Mouse (Mus musculus) C2C12 (cell line): ENCODE results near the gene Akr1b10. TPM values are rescaled to one million over a fixed set of nuclear protein-coding genes. Genes with fewer than 3 reads are reported as not detected.
A peak's percentile ranks its signal among the peaks of the same experiment; 100 is the strongest.
"Not testable (repeated sequence)": the region's sequence is repeated elsewhere in the genome, so short reads cannot be mapped to it uniquely, and the experiment has no call there.

Experiments
- H3K27me3 ChIP-seq: one replicate; pipeline ENCODE4 v1.6.1; 2011; ENCODE audit not compliant: control insufficient read depth, insufficient read depth, insufficient read length
- H3K36me3 ChIP-seq: one replicate; pipeline ENCODE4 v1.6.1; 2011; ENCODE audit not compliant: control insufficient read depth, insufficient read depth
- H3K4me3 ChIP-seq: one replicate; pipeline ENCODE4 v1.5.1; 2011; ENCODE audit warnings: mild to moderate bottlenecking, control low read depth; ENCODE audit not compliant: poor library complexity, insufficient read depth, severe bottlenecking
- H3K79me2 ChIP-seq: one replicate; pipeline ENCODE4 v1.6.1; 2011; ENCODE audit not compliant: control insufficient read depth, insufficient read depth
- H3K79me3 ChIP-seq: one replicate; pipeline ENCODE4 v1.6.1; 2011; ENCODE audit warnings: low read depth, control low read depth
- H3ac ChIP-seq: one replicate; pipeline ENCODE3; 2011; ENCODE audit warnings: low read depth; ENCODE audit not compliant: control insufficient read depth, insufficient read length
- CEBPB ChIP-seq: IDR thresholded peaks from one replicate; pipeline ENCODE4 v1.6.1; 2011; ENCODE audit warnings: low read depth, mild to moderate bottlenecking, control low read depth, moderate library complexity
- CTCF ChIP-seq: IDR thresholded peaks from one replicate; pipeline ENCODE4 v1.5.1; 2011; ENCODE audit not compliant: control insufficient read depth, insufficient read depth, insufficient read length
- FOSL1 ChIP-seq: IDR thresholded peaks from one replicate; pipeline ENCODE4 v1.8.0; 2011; ENCODE audit warnings: mild to moderate bottlenecking, low read length; ENCODE audit not compliant: poor library complexity, insufficient read depth, severe bottlenecking
- MAX ChIP-seq: IDR thresholded peaks from one replicate; pipeline ENCODE4 v1.6.1; 2011; ENCODE audit warnings: mild to moderate bottlenecking, control low read depth
- MYOD1 ChIP-seq: IDR thresholded peaks from one replicate; pipeline ENCODE4 v1.6.1; 2011; ENCODE audit warnings: low read depth; ENCODE audit not compliant: control insufficient read depth, insufficient read length
- MYOG ChIP-seq: IDR thresholded peaks from one replicate; pipeline ENCODE4 v1.6.1; 2011; ENCODE audit not compliant: control insufficient read depth, insufficient read length; ENCODE audit errors: extremely low read depth
- USF1 ChIP-seq: IDR thresholded peaks from one replicate; pipeline ENCODE4 v1.6.1; 2011; ENCODE audit warnings: low read depth, mild to moderate bottlenecking, control low read depth, moderate library complexity
- polyA plus RNA-seq: library from polyadenylated mRNA; unstranded; fragments of >200 nt; fragmentation: generic; extraction: Trizol; gene quantifications from one replicate; pipeline ENCODE4 v1.2.1, GENCODE M21; 2012; ENCODE audit warnings: missing spikeins

The Akr1b10 gene
- polyA plus RNA-seq, 1 experiment, result 15.3 TPM

- Histone ChIP-seq H3ac (no peak overlapping the region), H3K4me3 (no peak overlapping the region), H3K79me3 (no peaks in the 10 kb centered on the region), H3K27me3 (no peaks in the 10 kb centered on the region), H3K79me2 (no peaks in the 10 kb centered on the region), H3K36me3 (no peaks in the 10 kb centered on the region)
- TF ChIP-seq MYOG (no peak), USF1 (no peak), CTCF (no peak), FOSL1 (no peak), MYOD1 (no peak), MAX (no peak), CEBPB (no peak)
Observed at GRCm38 (mm10) chr6:34344135-34344850, 39.7 kb upstream of the Akr1b10 start.

GRCm38 (mm10) chr6:34344935-34345334 is 39.1 kb upstream of the Akr1b10 start:
- Histone ChIP-seq H3K27me3 (no peaks in the 10 kb centered on the region), H3K79me3 (no peaks in the 10 kb centered on the region), H3K4me3 (no peak overlapping the region), H3K79me2 (no peaks in the 10 kb centered on the region), H3K36me3 (no peaks in the 10 kb centered on the region), H3ac (no peak overlapping the region)
- TF ChIP-seq FOSL1 (no peak), CEBPB (no peak), USF1 (no peak)

GRCm38 (mm10) chr6:34346096-34346898 is 37.7 kb upstream of the Akr1b10 start:
- no peaks in the 10 kb centered on the region for H3K79me2 ChIP-seq
- H3K27me3 ChIP-seq, result no peaks in the 10 kb centered on the region
- TF ChIP-seq CEBPB (no peak), MYOD1 (no peak), MYOG (no peak), MAX (no peak), CTCF (peak; percentile 82)
- H3ac ChIP-seq, result no peak overlapping the region
- H3K79me3 ChIP-seq, result no peaks in the 10 kb centered on the region
- H3K4me3 ChIP-seq, result no peak overlapping the region
- H3K36me3 ChIP-seq, result no peaks in the 10 kb centered on the region

- no peak overlapping the region for H3ac ChIP-seq
- H3K27me3 ChIP-seq, result no peaks in the 10 kb centered on the region
- no peak overlapping the region for H3K4me3 ChIP-seq
- H3K79me2 ChIP-seq, result peaks cover 11% of the 10 kb centered on the region
- no peaks in the 10 kb centered on the region for H3K79me3 ChIP-seq
- no peaks in the 10 kb centered on the region for H3K36me3 ChIP-seq
- TF ChIP-seq CTCF (no peak), MYOD1 (no peak), CEBPB (no peak), FOSL1 (no peak), USF1 (no peak)
Observed at GRCm38 (mm10) chr6:34350037-34350699, 33.9 kb upstream of the Akr1b10 start.

GRCm38 (mm10) chr6:34351481-34351880 is 32.5 kb upstream of the Akr1b10 start:
- H3K36me3 ChIP-seq, H3K4me3 ChIP-seq, H3K79me3 ChIP-seq, H3ac ChIP-seq, H3K27me3 ChIP-seq: not testable (repeated sequence)
- H3K79me2 ChIP-seq, result peaks cover 22% of the 10 kb centered on the region

- no peaks in the 10 kb centered on the region for H3K27me3 ChIP-seq
- H3K79me2 ChIP-seq, result peaks cover 22% of the 10 kb centered on the region
- no peak overlapping the region for H3ac ChIP-seq
- no peak overlapping the region for H3K4me3 ChIP-seq
- no peaks in the 10 kb centered on the region for H3K79me3 ChIP-seq
- H3K36me3 ChIP-seq, result peaks cover 15% of the 10 kb centered on the region
- TF ChIP-seq MYOG, result no peak
- TF ChIP-seq FOSL1, result no peak
- TF ChIP-seq CTCF, result no peak
- TF ChIP-seq USF1, result no peak
- no peak for TF ChIP-seq MYOD1
- TF ChIP-seq CEBPB, result no peak
- TF ChIP-seq MAX, result no peak
Observed at GRCm38 (mm10) chr6:34352401-34352800, 31.6 kb upstream of the Akr1b10 start.
